Mouse (Mus musculus) stomach, postnatal 0 days (tissue): ENCODE data around the gene Prkcq.

Experiments
- CTCF ChIP-seq: IDR thresholded peaks from 2 replicates; pipeline ENCODE4 v1.5.1; 2016; ENCODE audit warnings: antibody characterized with exemption, low read depth, mild to moderate bottlenecking, moderate library complexity
- EP300 ChIP-seq: optimal IDR thresholded peaks from 2 replicates; pipeline ENCODE3; 2016; ENCODE audit warnings: antibody characterized with exemption

GRCm38 (mm10) chr2:11138076-11138475 is 33.8 kb upstream of the Prkcq start:
- TF ChIP-seq CTCF (no peak), EP300 (no peak)
